Mouse (Mus musculus): ENCODE measurements at regions not wholly inside any gene's neighbourhood (a gene's known extent, or its start where the extent isn't known, plus 50 kb on each side); places are given as distances from the start of the nearest gene placed in this dataset.

DNA sequence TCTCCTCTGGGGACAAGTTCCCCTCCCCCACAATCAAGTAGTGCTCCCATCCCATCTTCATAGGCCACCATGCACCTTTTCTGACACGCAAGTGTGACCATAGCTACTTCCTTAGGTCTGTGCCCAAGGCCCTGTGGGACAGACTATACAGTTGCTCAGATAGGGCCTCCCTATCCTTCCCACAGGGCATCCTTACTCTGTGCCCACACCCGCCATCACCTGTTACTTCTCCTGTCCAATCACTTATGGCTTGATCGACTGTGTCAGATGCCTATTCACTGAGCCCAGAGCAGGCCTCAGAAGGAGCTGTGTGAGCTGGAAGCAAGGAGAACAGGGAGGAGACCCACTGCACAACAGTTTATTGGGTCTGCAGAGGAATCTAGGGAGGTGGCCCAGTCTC lies 56.6 kb upstream of the Lrpap1 start:
- TF ChIP-seq CTCF (IDR thresholded peaks at IDR 0.05; ENCODE audit: insufficient read depth, low read depth, low read length) (no peak), POLR2A (IDR thresholded peaks at IDR 0.05; ENCODE audit: insufficient read depth, low read depth, low read length) (no peak)

Data from olfactory bulb, adult 2 months (tissue).